Mouse (Mus musculus): ENCODE results near the gene Zdhhc20.
"Not testable (repeated sequence)": the region's sequence is repeated elsewhere in the genome, so short reads cannot be mapped to it uniquely, and the experiment has no call there.

Zdhhc20 gene

DNA sequence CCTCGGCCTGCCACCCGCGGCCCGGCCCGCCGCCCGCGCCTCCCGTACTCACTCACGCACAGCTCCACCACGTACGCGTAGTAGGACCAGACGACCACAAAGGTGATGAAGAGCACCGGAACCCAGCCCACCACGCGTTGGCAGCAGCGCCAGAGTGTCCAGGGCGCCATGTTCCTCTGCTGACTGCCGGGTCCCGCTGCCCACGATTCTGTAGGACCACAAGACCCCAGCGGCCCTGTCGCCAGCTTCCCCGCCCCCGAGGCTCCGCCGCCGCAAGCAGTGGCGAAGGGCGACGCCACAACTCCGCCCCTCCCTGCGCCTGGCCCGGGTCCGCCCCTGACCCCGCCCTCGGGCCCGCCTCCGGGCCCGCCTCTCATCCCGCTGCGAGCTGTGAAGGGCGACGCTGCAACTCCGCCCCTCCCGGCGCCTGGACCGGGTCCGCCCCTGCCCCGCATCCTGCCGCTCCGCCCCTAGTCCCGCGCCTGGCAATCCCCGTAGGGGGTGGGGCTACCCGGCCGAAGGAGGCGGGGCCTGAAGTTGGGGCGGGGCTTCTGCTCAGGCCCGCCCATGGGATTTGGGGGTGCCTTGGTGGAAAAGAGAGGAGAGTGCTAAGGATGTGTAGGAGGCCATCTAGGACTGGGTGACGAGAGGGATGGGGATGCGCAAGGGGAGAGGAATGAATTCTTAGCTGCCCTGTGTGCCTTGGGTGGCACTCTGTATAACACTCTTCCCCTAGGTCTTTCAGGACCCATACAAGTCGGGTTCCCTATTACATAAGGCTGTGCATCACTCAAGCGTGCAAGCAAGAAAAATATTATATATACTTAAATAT lies at the start of gene Zdhhc20:
Zdhhc20 (minus strand) TSS at position 266 of the 832 bp plus-strand sequence.
- peak; percentile 86 for DNase-seq (ENCODE audit: low read depth)

DNA sequence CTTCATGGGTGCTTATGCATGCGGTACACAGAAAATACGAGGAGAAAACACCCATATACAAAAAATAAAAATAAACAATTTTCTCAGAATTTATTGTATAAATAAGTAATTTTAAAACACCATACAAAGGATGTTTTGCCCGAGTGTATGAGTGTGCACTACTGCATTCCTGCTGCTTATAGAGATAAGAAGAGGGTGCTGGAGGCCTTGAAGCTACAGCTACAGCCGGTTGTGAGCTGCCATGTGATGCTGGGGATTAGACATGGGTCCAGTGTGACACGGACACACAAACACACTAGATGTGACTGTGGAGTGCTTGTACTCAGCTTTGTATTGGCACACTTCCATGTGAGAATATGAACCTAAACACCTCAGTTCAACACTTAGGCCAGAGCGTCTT lies 47.2 kb upstream of the Zdhhc20 start:
- DNase-seq (ENCODE audit: low read depth): no peak

DNA sequence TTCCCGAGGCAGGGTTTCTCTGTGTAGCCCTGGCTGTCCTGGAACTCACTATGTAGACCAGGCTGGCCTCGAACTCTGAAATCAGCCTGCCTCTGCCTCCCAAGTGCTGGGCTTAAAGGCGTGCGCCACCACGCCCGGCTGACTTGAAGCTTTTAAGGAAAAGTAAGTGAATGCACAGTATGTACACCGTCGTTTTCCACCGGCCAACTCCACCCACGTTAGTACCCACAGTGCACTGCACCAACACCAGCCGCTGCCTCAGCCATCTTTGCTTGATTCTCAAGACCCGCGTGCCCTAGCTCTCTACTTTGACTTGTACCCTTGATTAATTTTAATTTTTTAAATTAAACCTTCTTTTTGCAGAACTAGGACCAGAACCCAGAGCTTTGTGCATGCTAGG lies 44.6 kb upstream of the Zdhhc20 start:
- no peak for DNase-seq (ENCODE audit: low read depth)

DNA sequence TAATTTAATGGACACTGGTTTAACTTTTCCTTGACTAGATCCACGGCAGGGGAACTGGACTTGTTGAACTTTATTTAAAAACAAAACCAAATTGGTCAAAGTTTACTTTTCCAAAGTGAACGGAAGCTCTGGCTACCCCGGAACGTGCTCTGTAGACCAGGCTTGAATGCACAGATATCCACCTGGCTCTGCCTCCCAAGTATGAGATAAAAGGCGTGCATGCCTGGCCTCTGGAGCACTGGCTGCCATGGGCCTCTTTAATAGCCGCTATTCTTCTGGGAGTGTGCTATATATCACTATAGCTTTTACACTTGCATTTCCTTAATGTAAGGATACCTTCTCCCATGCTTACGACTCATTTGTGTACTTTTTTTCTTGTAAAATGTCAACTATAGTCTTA lies 43.5 kb upstream of the Zdhhc20 start:
- DNase-seq (ENCODE audit: low read depth): no peak

DNA sequence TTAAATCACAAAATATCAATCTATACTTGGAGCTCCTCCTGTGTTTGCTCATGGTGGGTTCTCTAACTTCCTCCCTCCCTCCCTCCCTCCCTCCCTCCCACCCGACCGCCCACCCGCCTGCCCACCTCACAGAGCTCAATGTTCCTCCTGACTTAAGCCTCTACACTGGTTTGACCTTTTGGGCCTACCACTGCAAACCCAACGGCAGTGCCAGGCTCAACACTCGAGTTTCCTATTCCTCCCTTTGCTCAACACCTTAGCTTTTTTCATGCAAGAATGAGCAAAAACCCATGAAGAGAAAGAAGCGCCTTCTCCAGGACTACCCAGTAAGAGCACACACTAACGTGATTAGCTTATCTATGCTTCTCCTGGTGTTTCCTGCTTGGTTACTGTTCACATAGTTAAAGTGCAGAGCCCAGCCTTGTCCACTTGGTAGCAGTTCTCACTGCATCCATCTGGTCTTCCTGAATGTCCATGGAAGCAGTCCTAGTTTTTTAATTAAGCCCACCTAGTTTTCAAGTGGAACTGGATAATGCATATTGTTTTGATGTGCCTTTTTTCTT lies 42.9 kb upstream of the Zdhhc20 start:
- peak; percentile 18 for DNase-seq (ENCODE audit: low read depth)

DNA sequence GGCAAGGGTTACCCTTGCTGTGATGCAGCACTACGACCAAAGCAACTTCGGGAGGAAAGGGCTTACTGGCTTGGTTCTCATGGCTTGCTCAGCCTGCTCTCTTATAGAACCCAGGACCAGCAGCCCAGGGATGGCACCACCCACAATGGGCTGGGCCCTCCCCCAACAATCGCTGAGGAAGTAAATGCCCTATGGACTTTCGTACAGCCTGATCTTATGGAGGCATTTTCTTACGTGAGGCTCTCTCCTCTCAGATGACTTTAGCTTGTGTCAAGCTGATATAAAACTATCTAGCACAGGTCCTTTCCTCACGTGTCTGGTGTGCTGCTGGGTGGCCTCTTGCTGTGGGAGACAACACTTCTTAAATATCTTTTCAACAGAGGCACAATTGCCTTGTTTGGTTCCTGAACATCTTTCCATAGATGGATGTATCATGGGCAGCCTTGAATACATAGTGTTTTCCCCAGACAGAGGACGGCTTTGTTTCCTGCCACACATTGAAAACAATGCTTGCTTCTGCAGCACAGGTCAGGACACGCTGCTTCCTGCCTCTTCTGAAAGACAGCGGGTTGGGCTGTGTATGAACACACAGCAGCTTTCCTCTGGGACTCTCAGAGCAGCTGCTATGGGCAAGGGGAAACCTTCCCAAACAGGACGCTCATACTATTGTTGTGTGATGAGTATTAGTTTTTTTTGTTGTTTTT lies 31.5 kb upstream of the Zdhhc20 start:
- DNase-seq (ENCODE audit: low read depth): no peak

DNA sequence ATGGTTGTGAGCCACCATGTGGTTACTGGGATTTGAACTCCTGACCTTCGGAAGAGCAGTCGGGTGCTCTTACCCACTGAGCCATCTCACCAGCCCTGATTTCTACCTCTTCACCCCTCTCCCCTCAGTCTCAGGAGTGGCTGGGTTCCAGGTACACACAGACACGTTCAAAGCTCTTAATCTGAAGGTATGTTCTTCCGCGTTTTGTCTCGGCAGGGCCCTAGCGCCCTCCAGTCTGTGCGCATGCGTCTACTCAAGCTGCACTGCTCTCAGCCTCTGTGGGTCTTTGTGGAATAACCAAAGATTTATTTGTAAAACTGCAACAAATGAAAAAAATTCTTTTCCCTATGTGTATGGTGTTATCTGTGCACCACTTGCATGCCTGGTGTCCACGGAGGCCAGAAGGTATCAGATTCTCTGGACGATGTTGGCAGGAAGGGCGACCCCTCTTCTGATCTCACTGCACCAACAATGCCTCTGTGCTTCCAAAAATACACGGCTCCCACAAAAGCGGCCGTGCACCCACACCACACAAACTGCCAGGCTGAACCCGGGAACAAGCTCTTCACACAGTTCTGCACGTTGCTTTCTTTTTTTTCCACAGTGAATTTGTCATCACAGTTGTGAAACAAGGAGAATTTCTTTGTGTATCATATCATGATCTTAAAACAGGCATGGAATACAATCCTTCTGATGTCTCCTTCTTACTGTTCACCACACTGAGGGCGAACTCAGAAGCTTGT lies 30.7 kb upstream of the Zdhhc20 start:
- no peak for DNase-seq (ENCODE audit: low read depth)

DNA sequence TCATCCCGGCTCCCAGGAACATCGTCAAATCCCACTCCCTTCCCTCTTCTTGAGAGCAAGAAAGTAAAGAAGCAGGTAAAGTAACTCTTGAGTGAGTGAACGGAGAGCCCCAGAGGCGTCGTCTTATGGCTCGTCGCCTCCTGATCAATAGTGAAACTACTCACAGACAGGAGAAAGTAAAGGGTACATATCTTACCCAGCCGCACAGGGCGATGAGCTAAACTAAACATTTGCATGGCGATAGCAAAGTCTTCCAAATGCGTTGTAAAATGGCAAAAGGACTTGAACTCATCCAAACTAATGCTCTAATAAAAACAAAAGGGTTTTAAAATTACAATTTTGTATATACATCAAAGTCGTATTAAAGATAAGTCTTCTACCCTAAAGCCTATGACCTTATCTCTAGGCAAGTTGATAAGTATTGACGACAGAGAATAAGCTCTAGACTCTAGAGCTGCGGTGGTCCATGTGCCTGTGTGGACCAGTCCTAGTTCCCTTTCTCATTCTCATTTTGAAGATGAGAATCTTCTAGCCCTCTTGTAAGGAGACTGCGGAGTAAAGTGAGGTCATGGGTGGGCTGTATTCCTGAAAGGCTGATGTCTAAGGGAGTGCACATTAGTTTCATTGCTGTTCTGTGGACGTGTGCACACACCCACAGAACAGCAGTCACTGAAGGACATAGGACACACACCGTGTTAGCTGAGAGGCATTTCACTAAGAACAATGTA lies 29.2 kb upstream of the Zdhhc20 start:
- DNase-seq (ENCODE audit: low read depth): no peak

DNA sequence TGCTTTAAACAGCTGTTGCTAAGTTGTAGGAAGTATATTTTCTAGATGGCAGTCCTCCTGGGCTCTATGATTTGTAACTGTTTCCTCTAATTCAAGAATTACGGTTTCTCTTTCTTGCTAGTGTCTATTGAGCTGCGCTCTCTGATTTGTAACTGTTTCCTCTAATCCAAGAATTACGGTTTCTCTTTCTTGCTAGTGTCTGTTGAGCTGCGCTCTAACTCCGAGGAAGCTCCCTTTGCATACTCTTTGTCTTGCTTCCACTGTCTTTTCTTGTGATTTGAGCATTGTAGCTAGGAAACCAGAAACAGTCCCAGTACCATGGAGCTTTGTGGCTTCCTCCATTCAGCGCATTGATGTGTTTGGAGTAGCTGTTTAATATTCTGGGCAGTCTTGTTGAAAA lies 25.3 kb upstream of the Zdhhc20 start:
- DNase-seq (ENCODE audit: low read depth): no peak

DNA sequence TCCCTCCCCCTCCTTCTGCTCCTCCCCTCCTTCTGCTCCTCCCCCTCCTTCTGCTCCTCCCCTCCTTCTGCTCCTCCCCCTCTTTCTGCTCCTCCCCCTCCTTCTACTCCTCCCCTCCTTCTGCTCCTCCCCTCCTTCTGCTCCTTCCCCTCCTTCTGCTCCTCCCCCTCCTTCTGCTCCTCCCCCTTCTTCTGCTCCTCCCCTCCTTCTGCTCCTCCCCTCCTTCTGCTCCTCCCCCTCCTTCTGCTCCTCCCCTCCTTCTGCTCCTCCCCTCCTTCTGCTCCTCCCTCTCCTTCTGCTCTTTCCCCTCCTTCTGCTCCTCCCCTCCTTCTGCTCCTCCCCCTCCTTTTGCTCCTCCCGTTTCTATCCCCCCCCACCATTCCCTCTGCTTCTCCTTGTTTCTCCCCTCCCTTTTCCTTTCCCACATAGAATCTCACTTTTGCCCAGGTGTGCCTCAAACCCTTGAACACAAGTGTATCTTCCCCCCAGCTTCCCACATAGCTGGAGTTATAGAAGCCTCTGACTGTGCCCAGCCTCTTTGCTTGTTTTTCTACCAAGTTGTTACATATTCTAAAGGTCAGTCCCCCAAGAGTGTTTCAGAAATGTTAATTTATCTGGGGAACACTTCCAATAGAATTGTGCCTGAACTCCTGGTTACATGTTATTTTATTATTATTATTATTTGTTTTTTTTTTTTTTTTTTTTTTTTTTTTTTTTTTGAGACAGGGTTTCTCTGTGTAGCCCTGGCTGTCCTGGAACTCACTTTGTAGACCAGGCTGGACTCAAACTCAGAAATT lies 22.3 kb upstream of the Zdhhc20 start:
- not testable (repeated sequence) for DNase-seq (ENCODE audit: low read depth)

DNA sequence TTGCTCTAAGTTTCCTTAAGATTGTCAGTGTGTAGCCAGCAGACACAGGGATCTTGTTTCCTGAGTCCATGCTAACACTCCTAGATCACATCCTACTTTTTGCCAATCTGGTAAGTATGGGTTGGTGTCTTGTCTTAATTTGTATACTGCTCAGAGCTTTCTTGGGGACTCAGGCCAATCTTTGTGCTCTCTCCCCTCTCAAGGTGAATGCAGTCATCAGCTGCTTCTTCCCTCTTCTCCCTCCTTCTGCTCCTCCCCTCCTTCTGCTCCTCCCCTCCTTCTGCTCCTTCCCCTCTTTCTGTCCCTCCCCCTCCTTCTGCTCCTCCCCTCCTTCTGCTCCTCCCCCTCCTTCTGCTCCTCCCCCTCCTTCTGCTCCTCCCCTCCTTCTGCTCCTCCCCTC lies 21.7 kb upstream of the Zdhhc20 start:
- not testable (repeated sequence) for DNase-seq (ENCODE audit: low read depth)

DNA sequence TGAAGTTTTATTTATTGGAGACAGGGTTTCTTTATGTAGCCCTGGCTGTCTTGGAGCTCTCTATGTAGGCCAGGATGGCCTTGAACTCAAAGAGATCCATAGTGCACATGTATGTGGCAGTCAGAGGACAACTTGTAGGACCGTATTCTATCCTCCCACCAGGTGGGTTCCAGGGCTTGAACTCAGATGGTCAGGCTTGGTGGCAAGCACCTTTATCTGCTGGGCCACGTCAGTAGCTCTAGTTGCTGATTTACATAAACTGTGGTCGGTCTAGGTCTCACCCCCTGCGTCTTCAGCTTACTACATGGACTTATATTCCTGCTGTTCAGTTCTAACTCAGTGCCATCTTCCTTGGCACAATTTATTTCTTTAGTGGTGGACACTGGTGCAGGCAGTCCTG lies 21.2 kb upstream of the Zdhhc20 start:
- DNase-seq (ENCODE audit: low read depth): no peak

DNA sequence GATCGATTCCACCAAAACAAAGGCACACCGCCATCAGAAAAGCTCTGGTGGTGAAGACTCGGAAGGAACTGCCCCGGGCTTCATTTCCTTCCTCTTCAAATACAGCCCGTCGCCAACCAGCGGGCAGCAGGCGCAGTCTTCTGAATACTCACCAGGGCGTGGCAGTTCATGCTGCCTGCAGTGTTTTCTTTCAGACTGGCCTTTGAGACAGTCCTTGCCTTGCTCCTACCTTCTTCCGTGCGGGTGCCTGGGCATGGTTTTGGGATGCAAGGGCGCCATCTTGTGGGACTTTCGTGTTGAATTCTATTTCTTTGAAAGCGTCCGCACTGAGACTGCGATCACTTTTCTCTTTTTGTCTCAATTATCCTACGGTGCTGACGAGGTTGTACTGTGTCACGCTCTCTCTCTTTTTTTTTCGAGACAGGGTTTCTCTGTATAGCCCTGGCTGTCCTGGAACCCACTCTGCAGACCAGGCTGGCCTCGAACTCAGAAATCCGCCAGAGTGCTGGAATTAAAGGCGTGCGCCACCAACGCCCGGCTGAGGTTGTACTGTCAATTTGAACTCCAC lies 20.5 kb upstream of the Zdhhc20 start:
- peak; percentile 92 for DNase-seq (ENCODE audit: low read depth)

DNA sequence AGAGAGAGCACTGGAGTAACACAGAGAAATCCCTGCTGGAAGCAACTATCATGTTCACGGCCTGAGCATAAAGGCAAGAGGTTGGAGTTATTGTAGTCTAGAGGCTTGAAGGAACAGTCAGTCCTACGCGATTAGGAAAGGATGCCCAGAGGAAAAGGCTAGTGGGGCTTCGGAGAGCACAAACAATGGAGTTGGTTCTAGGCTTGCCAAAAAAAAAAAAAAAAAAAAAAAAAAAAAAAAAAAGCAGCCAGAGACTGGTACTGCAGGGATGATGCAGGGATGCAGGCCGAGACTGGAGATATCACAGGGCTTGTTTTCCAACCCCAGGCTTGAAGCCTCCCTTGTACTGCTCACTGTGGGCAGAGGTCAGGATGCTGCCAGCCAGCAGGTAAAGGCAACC lies 19.2 kb upstream of the Zdhhc20 start:
- DNase-seq (ENCODE audit: low read depth): no peak

DNA sequence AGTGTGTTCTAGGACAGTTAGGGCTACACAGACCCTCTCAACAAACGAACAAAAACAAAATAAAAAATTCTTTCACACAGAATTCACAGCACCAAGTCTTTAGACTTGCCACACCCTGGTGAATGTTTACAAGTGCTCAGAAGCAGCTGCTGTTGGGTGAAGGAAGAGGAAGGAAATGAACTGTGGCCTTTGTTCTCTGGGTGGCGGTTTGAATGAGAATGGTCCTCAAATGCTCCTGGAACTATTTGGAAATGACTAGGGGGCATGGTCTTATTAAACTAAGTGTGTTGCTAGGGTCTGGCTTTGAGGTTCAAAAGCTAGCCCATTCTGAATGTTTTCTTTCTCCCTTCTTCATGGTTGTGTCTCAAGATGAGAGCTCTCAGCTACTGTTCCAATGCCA lies 18.4 kb upstream of the Zdhhc20 start:
- no peak for DNase-seq (ENCODE audit: low read depth)

DNA sequence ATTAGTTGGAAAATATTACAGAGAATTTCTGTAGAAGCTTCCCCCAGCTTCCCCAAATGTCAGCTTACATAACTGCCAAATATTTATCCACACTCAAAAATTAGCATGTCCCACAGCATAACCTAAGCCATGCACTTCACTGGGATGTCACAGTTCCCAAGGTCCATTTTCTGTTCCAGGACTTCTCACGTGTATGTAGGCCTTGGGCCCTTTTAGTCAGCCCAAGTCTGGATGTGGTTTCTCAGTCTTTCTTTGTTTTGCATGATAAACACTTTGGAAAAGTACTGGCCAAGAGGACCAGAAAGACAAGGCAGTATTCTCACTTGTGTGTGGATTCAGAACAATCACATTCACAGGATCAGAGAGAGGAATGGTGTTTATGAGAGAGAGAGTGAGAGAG lies 11.9 kb upstream of the Zdhhc20 start:
- DNase-seq (ENCODE audit: low read depth): no peak

DNA sequence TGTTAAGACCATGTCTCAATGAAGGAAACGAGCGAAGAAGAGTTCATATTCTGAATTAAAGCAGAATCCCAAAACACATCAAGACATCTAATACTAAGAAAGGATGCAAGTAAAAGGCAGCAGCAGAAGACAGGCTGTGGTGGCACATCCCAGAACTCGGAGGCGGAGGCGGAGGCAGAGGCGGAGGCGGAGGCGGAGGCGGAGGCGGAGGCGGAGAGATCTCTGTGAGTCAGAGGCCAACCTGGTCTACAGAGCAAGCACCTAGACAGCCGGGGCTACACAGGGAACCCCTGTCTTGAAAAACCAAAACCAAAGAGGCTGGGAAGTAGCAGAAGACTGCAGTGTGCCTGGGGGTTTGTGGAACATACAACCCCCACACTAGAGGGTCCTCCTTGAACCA lies 6.8 kb upstream of the Zdhhc20 start:
- no peak for DNase-seq (ENCODE audit: low read depth)

DNA sequence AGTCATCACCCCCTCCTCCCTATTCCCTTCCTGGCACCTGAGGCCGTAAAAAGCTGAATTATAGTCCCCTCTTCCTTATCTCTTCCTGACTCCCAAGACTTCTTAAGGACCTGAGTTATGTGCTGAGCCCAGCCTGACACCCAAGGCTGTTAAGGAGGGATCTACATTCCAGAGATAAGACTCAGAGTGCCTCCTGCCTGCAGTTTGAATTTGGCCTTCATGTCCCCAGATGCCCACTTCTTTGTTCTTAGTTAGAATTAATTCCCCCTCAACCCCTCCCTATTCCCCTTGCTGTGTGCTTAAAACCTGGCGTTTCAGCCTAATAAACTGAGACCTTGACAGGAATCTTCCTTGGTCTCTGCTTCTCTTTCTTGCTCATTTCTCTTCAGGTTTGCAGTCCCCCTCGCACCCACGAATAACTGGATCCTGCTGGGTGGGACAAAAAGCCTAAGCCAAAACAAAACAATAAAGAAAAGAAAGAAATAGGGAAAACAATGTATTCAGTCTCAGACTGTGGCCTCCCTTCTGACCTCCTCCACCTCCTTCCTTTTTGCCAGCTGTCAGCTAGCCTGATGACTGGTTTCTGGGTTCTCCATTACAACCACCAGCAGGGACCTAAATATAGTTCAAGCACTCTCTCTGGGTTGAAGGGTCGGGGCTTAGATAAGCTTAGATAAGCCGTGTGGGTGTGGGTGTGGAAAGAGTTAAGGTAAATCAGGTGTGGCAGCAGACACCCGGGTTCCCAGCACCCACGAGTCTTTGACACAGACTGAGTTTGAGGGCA lies 6.2 kb upstream of the Zdhhc20 start:
- DNase-seq (ENCODE audit: low read depth): not testable (repeated sequence)

DNA sequence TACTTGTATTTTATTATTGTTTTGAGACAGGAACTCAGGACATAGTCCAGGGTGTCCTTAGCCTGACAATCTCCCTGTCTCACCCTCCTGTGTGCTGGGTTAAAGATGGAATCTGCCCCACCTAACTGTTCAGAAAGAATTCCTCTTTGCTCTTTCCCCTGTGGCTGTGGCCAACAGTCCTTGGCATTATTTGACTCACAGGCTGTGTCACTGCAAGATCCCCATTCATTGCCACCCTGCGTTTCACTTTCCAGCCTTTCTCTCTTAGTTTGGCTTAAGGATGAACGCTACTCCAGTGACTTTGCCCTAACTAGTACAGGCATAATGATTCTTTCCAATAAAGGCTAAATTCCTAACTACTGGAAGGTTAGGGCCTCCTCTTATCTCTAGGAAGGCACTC lies 4.3 kb upstream of the Zdhhc20 start:
- no peak for DNase-seq (ENCODE audit: low read depth)

DNA sequence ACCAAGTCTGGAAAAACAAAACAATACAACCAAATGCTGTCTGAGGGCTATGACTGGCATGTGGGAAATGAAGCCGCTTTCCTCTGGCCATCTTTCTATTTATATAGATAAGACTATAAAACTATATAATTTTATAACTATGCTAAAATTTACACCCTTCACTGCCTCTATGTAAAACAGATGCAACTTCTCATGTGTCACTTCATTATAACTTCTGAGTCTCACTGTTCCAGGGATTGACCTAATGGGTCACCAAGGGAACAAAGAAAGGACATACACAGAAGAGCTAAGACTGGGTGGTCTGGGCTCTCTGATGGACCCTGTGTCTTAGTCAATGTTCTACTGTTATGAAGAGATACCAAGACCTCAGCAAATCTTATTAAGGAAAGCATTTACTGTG lies 2.9 kb upstream of the Zdhhc20 start:
- no peak for DNase-seq (ENCODE audit: low read depth)

All from c-Kit-positive CD71-negative TER-119-negative erythroid progenitor cells, embryonic 14.5 days (primary cell).